Mouse (Mus musculus) heart, embryonic 14.5 days (tissue): Measurements from ENCODE around the gene Rftn1. TPM values are rescaled to one million over a fixed set of nuclear protein-coding genes. Genes with fewer than 3 reads are reported as not detected.

Source experiments
- ATAC-seq: fragments of 200-750 bp; cut with Nextera tagmentation; 2 replicates; pipeline ENCODE4 v1.8.0; 2017; ENCODE audit warnings: low read depth, moderate TSS enrichment; ENCODE audit not compliant: insufficient number of reproducible peaks, insufficient read depth, low FRiP score
- H3K27ac ChIP-seq, 2 experiments: fragments of 200-500 bp in 1 of 2; fragments of 300-500 bp in 1 of 2; sonication (generic) in 1 of 2; replicated peaks in 1 of 2; 2 replicates each; pipeline ENCODE4 v1.5.1; 2012 to 2014; ENCODE audit warnings: low read depth in 2 of 2, low read length in 2 of 2, control low read depth in 1 of 2, mild to moderate bottlenecking in 1 of 2, mixed read lengths in 1 of 2; ENCODE audit not compliant: control insufficient read depth in 1 of 2, insufficient read depth in 1 of 2
- H3K27me3 ChIP-seq: fragments of 300-500 bp; sonication (generic); 2 replicates; pipeline ENCODE4 v1.6.1; 2014; ENCODE audit warnings: mild to moderate bottlenecking, low read length, control low read depth; ENCODE audit not compliant: control insufficient read depth, insufficient read depth
- H3K36me3 ChIP-seq: fragments of 300-500 bp; sonication (generic); 2 replicates; pipeline ENCODE4 v1.6.1; 2014; ENCODE audit warnings: mild to moderate bottlenecking, control low read depth, low read length, mixed read lengths; ENCODE audit not compliant: control insufficient read depth, insufficient read depth
- H3K4me1 ChIP-seq, 2 experiments: fragments of 200-500 bp in 1 of 2; fragments of 300-500 bp in 1 of 2; sonication (generic) in 1 of 2; 2 replicates each; pipeline ENCODE4 v1.6.1; 2012 to 2014; ENCODE audit warnings: low read length in 2 of 2, control low read depth in 1 of 2, mixed read lengths in 1 of 2; ENCODE audit not compliant: control insufficient read depth in 2 of 2, insufficient read depth in 2 of 2
- H3K4me2 ChIP-seq: fragments of 300-500 bp; sonication (generic); 2 replicates; pipeline ENCODE4 v1.6.1; 2014; ENCODE audit warnings: mild to moderate bottlenecking, low read length
- H3K4me3 ChIP-seq, 2 experiments: fragments of 200-500 bp in 1 of 2; fragments of 300-500 bp in 1 of 2; sonication (generic) in 1 of 2; 2 replicates each; pipeline ENCODE4 v1.5.1; 2012 to 2014; ENCODE audit warnings: low read length in 2 of 2, mild to moderate bottlenecking in 2 of 2, control low read depth in 1 of 2, low read depth in 1 of 2, moderate library complexity in 1 of 2; ENCODE audit not compliant: control insufficient read depth in 1 of 2, insufficient read depth in 1 of 2
- H3K9ac ChIP-seq: fragments of 300-500 bp; sonication (generic); 2 replicates; pipeline ENCODE4 v1.6.1; 2014; ENCODE audit warnings: mild to moderate bottlenecking, low read length
- H3K9me3 ChIP-seq: fragments of 300-500 bp; sonication (generic); 2 replicates; pipeline ENCODE4 v1.6.1; 2016; ENCODE audit warnings: low read length, control low read depth; ENCODE audit not compliant: control insufficient read depth
- WGBS: fragments of 180-500 bp; shearing (Covaris S2); extraction: QIAGEN DNeasy Blood & Tissue Kit; methylation state at CpG from one replicate; pipeline ENCODE4 v1.1.7; 2014; 5-methylcytosine and 5-hydroxymethylcytosine counted together
- polyA plus RNA-seq: library from polyadenylated mRNA; unstranded; fragments of >200 nt; fragmentation: Nextera tagmentation; extraction: Ambion mirVana; gene quantifications from 2 replicates; pipeline ENCODE4 v1.2.1, GENCODE M21; 2014

The Rftn1 gene
- polyA plus RNA-seq, 1 experiment from 2014 or later, result 26.2 TPM

DNA sequence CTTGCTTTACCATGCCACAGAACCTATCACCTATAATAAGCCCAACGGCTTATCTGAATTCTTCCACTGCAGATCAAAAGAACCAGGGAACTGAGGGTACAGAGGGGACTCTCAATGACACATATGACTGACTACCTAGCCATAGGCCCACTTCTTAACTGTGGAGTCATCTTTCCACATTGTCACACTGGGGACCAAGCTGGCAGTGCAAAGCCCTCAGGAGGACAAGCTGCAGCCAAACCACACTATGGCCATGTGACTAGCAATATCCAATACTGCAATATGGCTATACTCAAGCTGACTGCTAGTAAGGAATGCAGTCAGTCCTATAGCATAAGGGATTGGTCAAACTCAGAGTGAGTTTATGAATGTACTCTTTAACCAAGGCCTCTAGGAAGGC, 164.8 kb downstream of the Rftn1 start:
- ATAC-seq, result no peak
- Histone ChIP-seq H3K9me3 (no peaks in the 10 kb centered on the region), H3K4me2 (no peak overlapping the region), H3K9ac (no peak overlapping the region), H3K4me3 (no peak overlapping the region), H3K4me1 (peaks cover 6 to 10% of the 10 kb centered on the region in 2 experiments; a peak in 2 of 4 replicates), H3K27me3 (no peaks in the 10 kb centered on the region), H3K36me3 (0 out of 2 replicates have a peak, but pooled peaks cover 5% of the 10 kb centered on the region), H3K27ac (no peak overlapping the region; a peak in 1 of 4 replicates)
- 64% methylated on average over 1 of the region's 1 CpGs for WGBS

DNA sequence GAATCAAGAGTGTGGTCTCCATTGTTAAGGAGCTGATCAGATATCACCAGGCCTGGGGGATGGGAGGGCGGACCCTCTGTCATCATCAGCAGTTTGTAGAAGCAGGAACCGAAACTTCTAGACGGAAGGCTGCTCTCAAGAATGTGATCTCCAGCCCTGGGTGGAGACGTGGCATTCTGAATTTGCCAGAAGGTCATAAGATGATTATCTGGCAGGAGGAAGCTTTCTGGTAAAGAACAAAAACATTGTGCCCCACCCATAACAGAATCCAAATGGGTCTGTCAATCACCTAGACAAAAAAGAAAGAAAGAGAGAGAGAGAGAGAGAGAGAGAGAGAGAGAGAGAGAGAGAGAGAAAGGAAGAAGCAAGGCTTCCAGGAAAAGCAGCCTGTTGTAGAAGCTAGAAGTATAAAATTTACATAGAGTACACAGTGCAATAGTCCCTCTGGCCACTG, 165.3 kb downstream of the Rftn1 start:
- WGBS, result 56% methylated on average over 4 of the region's 4 CpGs
- no peaks in the 10 kb centered on the region for H3K27me3 ChIP-seq

DNA sequence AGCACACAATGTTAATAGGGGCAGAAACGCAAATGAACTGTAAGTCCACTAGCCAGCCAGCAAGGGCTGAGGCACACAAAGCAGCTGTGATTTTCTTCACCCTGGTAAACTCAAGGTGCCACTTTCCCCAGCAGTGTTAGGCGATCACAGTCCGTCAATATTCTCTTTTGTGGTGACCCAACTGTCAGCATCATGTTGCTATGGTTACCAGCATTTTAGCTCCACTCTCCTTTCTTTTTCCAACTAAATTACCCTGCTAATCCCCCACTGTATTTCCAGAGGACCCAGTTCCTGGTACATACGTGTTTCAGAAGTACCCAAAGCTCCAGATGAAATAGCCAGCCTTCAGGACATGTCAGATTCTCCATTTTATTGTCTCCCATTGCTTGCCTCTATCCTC, 169.1 kb downstream of the Rftn1 start:
- no peak overlapping the region for H3K4me3 ChIP-seq
- peaks cover 10 to 12% of the 10 kb centered on the region in 2 experiments; a peak in 3 of 4 replicates for H3K4me1 ChIP-seq
- no peaks in the 10 kb centered on the region for H3K9me3 ChIP-seq
- no peak overlapping the region for H3K4me2 ChIP-seq
- no peak overlapping the region for H3K9ac ChIP-seq
- 0 out of 2 replicates have a peak, but pooled peaks cover 5% of the 10 kb centered on the region for H3K36me3 ChIP-seq
- ATAC-seq, result no peak
- no peak overlapping the region for H3K27ac ChIP-seq
- no peaks in the 10 kb centered on the region for H3K27me3 ChIP-seq
- WGBS, result 80% methylated on average over 4 of the region's 4 CpGs

More for the DNA sequence above, 165.3 kb downstream of the Rftn1 start:
- Histone ChIP-seq H3K4me2 (no peak overlapping the region), H3K4me1 (peaks cover 9 to 14% of the 10 kb centered on the region in 2 experiments; a peak in 3 of 4 replicates), H3K4me3 (no peak overlapping the region), H3K9ac (no peak overlapping the region), H3K9me3 (no peaks in the 10 kb centered on the region), H3K27ac (no peak overlapping the region), H3K36me3 (0 out of 2 replicates have a peak, but pooled peaks cover 5% of the 10 kb centered on the region)
- ATAC-seq, result no peak

DNA sequence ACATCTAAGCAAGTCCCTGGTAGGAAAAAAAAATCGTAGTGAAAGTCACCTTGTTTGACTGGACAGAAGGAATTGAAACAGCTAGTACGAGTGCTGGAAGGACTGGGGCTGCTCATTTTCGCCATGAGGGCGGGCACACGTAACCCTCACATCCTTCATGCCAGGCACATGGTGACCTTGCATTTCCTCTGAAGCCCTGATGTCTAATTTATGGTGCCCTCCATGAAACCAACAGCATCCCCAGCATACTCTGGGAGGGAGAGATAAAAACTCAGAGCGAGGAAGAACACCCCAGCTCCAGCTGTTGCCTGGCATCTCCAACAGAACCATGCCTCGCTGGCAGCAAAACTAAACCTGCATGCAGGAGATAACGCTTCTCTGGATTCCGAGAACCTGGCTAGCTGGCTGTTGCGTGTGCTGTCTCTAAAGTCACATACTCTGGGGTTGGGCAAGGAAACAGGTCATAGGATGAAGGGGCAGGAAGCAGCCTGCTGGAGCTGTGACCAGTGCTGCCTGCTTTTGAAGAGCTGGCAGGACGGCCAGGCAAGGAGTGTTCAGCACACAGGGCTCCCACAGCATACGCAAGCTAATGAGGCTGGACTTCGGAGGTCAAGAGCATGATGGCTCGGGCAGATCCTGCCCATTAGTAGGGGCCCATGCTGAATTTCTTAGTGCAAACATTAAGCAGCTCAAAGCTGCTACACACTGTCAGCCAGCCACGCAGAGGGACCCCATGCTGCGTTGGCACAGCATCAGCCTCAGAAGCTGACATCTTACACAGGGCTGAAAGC, 170.1 kb downstream of the Rftn1 start:
- no peak for ATAC-seq
- Histone ChIP-seq H3K9ac (peak overlapping the region; percentile 42; the same call in 1 of the 2 replicates), H3K27ac (0 out of 4 replicates have a peak overlapping the region, but pooled peaks of 1 of the 2 experiments have one; percentile 11)

GRCm38 (mm10) chr17:50019819-50020210, 170.7 kb downstream of the Rftn1 start:
- Histone ChIP-seq H3K4me2 (no peak overlapping the region), H3K4me1 (peaks cover 9 to 10% of the 10 kb centered on the region in 2 experiments; a peak in 3 of 4 replicates), H3K36me3 (0 out of 2 replicates have a peak, but pooled peaks cover 5% of the 10 kb centered on the region), H3K4me3 (no peak overlapping the region), H3K9me3 (no peaks in the 10 kb centered on the region), H3K27ac (0 out of 4 replicates have a peak overlapping the region, but pooled peaks of 1 of the 2 experiments have one; percentile 11), H3K27me3 (no peaks in the 10 kb centered on the region), H3K9ac (no peak overlapping the region)
- no peak for ATAC-seq
- 86% methylated on average over 3 of the region's 3 CpGs for WGBS

More for the DNA sequence above, 170.1 kb downstream of the Rftn1 start:
- 73% methylated on average over 16 of the region's 16 CpGs for WGBS
- Histone ChIP-seq H3K4me2 (no peak overlapping the region), H3K27me3 (no peaks in the 10 kb centered on the region), H3K9me3 (no peaks in the 10 kb centered on the region), H3K4me3 (no peak overlapping the region), H3K4me1 (peaks cover 9 to 10% of the 10 kb centered on the region in 2 experiments; a peak in 3 of 4 replicates), H3K36me3 (0 out of 2 replicates have a peak, but pooled peaks cover 5% of the 10 kb centered on the region)

GRCm38 (mm10) chr17:50019090-50019489, 171.4 kb downstream of the Rftn1 start:
- Histone ChIP-seq H3K4me3 (no peak overlapping the region), H3K9ac (no peak overlapping the region), H3K36me3 (0 out of 2 replicates have a peak, but pooled peaks cover 2% of the 10 kb centered on the region), H3K4me1 (peaks cover 9 to 10% of the 10 kb centered on the region in 2 experiments; a peak in 3 of 4 replicates), H3K9me3 (no peaks in the 10 kb centered on the region), H3K27me3 (no peaks in the 10 kb centered on the region), H3K27ac (no peak overlapping the region), H3K4me2 (no peak overlapping the region)
- 64% methylated on average over 5 of the region's 5 CpGs for WGBS
- ATAC-seq, result no peak

DNA sequence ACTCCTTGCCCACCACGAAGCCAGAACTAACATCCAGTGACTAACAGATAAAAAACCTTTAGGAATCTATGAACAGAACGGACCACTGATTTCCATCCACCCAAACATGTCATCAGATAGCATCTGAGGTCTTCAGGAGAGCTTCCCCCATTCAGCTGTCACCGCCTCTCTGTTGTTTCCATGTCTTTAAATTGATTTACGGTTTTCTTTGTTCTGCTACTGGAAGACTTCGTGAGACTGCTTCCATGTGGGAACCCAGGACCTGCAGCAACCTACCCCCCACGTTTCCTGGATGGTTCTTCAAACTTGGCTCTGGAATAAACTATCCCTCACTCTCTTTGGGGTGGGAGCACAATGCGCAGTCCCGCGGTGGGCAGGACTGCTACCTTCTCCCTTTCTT, 175.8 kb downstream of the Rftn1 start:
- no peaks in the 10 kb centered on the region for H3K9me3 ChIP-seq
- H3K9ac ChIP-seq, result no peak overlapping the region
- 73% methylated on average over 9 of the region's 9 CpGs for WGBS
- H3K4me1 ChIP-seq, result peaks cover 9 to 11% of the 10 kb centered on the region in 2 experiments; a peak in 3 of 4 replicates
- no peak overlapping the region for H3K4me3 ChIP-seq
- no peaks in the 10 kb centered on the region for H3K36me3 ChIP-seq
- no peaks in the 10 kb centered on the region for H3K27me3 ChIP-seq
- H3K4me2 ChIP-seq, result no peak overlapping the region
- H3K27ac ChIP-seq, result no peak overlapping the region
- ATAC-seq, result no peak
